Mouse (Mus musculus) kidney, postnatal 25 days (tissue): ENCODE measurements at regions not wholly inside any gene's neighbourhood (a gene's known extent, or its start where the extent isn't known, plus 50 kb on each side); places are given as distances from the start of the nearest gene placed in this dataset.
A peak's percentile ranks its signal among the peaks of the same experiment; 100 is the strongest.

Experiments
- DNase-seq, 2 experiments: peaks; one replicate each; pipeline ENCODE4 v3.0.0; 2021; ENCODE audit warnings: mixed read lengths in 2 of 2

DNA sequence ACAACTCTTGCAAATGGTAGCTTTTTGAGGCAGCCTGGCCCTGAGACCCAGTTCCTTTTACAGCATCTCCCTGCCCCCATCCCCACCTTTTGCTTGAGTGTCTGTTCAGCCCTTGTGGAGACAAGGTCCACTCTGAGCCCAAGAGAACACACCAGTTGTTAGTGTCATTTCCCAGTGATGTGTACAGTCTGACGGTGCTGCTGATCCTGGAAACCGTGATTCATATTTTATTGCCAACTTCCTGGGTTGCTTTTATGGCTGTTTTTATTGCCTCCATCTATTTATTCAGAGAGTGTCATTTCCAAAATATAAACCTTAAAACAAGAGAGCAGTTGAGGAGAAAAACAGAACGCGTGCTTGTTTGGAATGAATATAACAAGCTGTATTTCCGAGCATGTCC is 309.6 kb upstream of the Isl1 start:
- no peak for DNase-seq

DNA sequence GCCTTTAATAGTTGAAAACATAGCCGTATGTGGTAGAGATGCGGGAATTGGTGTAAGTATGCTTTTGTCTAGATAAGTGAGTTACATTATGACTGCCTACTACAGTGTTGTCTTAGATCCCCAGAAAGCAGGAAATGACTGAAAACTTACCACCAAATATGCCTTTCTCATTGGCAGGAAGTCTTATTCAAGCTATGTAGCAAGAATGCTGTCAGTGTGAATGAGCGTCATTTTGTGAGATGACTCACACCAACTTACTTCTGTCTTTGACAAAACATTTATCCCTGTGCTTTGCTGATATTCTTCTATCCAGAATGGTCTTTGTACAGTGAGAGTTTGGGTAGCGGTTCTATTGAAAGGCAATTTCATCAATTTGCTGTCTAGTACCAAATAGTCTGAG is 286.9 kb upstream of the Isl1 start:
- no peak for DNase-seq

DNA sequence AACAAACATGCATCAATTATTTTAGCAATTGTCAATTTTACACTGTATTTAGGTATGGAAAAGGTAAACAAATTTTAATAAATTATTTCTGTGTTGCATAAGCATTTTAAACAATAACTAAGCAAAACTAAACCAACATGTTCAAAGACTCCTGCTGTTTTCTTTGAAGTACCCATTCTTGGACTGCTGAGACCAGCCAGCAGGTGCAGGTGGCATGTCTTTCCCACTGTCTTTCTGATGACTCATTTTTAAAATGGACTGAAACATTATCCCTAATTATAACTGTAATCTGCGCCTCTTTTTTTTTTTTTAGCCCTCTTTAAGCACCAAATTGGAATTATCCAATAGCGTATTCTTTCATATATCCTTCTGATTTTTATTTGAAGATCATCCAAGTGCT is 286.0 kb upstream of the Isl1 start:
- no peak for DNase-seq

DNA sequence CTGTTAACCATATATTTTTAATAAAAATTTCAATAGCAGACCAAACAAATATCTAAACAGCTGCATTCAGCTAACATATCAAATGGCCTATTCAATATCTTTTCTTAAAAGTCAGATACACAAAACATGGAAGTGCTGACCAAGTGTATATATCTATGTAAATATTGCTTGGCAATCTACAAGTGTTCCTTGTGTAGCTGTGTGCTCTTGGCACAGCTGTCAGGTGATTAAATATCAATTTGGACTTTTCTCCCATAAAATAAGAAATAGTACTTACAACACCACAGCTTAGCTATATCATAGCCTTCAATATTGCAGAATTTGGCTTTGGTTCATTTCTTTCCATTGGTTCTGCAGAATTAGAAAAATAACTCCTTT is 266.5 kb upstream of the Isl1 start:
- DNase-seq = no peak

DNA sequence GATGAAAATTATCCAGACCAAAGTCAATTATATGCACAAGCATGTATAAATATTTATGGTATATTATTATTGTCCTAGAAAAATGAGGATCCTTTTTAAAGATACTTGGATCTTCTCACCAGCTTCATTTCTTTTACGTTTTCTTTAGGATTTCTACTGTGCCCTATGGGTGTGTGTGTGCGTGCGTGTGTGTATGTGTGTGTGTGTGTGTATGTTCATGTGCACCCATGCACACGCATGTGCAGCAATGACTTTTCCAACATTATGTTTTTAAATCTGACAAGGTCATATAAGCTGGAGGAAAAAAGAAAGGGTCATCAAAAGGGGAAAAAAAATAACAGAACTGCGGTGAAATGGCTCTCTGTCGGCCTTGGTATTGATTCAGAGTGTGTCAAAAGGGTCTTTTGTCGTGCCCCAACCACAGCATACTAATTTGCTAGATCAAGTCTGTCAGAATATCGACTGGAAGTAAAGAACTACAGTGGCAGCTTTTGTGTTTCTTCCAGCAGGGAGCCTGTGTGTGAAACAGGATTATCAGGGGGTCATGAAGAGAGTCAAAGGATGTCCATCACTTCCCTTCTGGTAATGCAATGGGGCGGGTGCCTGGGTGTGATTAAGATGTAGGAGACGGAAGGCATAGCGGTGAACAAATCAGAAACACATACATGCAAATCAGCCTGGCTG is 265.9 kb upstream of the Isl1 start:
- no peak for DNase-seq

DNA sequence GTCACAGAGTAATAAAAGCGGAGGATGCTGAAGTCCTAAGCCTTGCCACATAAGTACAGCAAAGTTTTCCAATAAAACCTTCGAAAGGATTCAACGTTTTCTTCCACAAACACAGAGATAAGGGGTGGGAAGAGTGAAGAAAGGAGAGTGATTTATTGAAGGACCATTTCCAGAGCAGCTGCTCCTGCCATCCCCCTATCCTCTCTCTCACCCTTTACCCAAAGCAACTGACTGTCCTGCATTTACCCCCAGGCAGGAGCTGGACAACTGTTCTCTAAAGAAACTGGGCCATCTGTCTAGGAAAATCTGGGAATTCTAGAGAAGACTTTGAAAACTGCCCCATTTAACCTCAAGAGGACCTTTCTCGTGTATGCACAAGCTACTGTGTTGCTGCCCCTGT is 245.6 kb upstream of the Isl1 start:
- DNase-seq = no peak

DNA sequence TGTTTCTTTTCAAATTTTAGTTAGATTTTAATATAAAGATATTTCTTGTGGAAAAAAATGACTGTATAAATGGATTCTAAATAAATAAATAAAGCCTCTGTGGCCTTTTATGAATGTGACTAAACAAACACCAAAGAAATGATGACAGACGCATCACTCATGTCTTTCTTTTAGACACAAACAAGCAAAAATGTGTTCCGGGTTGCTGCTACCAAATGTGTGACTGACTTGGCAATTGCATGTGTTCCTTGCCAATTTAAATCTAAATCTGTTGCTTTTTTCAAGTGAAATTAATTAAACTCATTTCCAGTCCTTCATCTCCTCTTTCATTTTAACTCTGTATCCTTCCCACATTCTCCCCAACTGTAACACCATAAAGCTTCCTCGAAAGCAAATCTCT is 225.7 kb upstream of the Isl1 start:
- DNase-seq = no peak

DNA sequence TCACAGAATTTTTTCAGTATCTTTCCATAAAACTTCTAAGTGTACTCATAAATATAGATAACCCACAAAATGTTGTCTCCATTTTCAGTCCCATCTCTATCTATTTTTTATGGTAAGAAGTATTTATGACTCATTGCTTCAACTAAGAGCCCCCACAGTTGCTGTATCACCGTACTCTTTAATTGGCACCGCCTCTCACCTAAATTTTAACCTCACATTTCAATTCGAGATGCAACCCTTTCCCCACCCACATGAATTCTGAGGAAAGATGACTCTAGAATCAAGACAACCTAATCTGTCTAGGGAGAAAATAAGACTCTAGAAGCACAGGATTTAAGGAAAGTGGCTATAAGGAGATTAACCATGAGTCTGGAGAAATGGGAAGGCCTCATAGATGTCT is 223.7 kb upstream of the Isl1 start:
- no peak for DNase-seq

DNA sequence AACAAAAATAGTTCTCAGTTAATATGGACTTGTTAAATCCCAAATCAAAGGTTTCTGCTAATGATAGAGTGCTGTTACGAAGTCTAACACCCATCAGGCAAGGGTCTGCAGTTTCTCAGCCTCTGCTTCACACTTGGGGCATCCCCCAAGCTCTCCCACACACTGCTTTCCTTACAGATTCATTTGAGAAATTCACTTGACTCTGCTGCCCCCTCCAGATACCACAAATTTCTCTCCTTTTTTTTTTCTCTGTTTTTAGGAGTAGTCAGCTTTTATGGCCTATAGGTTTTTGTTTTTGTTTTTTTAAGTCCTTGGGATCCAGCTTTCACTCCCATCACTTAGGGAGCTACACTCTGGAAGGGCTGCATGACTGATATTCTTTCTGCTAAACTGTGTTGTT is 218.8 kb upstream of the Isl1 start:
- DNase-seq = no peak

DNA sequence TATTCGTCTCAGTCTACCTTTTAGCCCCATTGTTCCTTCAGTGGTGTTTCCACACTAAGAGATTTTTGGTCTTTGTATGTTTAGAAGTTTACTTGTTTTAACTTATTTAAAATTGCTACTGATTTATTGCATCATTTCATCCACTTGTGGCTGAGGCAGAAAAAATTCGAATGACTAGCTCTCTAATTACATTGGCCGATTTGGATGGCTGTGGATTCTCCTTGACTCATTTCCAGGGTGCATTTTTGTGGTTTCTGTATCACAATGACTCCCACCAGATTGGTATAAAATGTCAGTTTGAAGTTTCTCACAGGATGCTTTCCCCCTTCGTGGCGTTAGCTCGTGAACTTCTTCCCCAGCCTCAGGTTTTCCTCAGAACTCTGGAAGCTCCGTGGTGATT is 217.5 kb upstream of the Isl1 start:
- no peak for DNase-seq

DNA sequence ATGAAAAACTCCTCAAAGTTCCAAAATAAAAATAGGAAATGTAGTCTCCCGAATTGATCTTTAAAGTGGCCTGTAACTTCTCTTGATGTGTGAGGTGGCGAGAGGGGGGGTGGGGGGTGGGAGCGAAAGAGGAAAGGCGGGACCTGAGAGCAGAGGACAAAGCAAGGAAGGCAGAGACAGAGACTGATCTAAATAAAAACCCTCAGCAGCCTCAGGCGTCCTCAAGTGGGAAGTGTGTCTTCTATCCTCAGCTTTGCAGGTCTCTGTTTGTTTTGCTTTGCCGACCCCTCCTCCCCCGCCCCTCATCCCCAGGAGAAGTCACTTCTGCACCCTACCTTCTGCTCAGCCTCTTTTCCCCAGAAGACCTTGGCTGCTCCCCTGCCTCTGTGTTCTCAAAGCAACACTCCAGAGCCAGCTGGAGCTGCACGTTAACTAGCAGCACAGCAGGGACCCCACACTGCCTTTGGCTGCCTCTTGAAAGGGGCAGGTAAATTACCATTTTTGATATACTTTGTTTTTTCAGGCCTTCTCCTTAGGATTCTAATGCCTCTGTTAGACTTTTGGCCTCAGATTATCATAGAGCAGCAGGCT is 214.3 kb upstream of the Isl1 start:
- no peak for DNase-seq

DNA sequence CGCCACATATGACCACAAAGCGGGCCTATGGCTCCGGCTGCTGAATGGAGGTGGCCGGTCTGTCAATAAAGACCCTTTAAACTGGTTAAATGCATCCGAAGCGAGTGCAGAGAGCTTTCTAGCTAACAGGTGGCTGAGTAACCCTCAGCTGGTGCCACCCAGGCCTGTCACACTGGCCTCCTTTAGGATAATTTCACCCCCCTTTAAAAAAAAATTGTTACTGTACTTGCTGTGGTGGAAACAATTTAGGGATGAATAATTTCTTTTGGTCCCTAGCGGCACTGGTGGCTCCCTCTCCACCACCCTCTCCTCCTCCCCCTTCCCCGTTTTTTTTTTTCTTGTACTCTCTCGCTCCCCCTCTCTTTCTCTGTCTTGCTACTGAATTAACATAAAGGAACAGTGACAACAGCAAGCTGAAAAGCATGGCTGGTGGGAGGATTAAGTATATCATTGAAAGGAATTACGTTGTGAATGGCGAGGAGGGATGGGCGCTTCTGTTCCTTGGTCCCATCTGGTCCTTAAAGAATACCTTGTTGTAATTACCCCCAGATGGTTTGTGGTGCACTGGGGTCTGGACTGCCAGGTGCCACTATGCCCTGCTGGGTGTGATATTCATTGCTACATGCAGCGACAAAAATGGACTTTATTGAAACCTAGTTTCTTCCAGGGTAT is 205.3 kb upstream of the Isl1 start:
- DNase-seq = no peak

DNA sequence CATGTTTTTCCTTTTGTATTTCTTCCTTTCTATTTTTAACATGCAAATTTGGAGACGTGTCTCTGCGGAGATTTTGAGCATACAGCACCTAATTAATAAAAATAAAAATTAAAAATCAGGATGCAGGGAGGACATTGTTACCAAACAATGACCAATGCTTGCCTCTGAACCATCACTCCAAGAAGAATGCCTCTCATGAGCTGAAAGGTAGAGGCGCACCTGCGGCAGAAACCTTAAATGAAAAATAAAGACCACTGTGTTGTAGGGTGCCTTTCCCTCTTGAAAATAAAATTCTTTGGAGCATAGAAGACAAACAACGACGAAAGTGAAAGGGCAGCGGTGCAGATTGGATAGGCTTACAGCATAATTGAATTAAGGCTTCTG is 204.8 kb upstream of the Isl1 start:
- no peak for DNase-seq

DNA sequence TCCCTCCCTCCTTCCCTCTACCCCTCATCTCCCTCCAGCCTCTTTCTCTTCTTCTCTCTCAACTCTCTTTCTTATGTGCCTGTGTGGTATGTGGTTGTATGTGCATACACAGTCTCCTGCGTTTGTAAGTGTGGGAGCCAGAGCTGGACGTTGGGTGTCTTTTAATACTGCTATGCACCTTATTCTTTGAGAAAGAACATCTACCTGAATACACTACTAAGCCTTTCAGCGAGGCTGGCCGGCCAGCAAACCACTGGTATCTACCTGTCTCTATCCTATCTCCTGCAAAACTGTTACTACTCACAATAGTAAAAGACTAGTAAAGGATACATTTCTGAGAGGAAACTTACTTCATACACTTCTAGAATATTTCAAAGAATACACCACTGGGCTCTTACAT is 202.9 kb upstream of the Isl1 start:
- no peak for DNase-seq

DNA sequence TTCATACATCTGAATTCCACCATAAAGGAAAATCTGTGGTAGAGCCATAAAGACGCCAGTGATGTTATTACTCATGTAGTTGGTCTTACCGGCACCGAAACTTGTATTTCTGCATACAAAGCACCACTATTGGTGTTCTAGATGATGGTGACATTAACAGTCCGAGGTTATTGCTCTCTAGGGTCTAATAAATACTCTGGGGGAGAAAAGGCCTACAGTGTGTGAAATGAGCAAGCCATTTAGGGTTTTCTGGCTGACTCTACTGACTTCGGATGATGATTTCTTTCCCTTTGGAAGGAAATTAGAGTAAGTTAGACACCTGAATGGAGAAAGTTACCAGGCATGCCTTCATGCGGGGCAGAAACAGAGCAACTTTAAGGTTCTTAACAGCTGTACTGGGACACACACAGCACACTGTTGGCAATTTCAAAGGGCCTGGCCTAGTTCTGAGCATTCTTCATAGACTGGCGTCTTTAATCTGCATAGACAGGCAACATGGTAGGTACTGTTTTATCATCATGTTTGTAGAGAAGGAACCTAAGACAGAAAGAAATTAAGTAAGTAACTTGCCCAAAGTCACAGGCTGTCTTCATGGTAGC is 198.8 kb upstream of the Isl1 start:
- no peak for DNase-seq

DNA sequence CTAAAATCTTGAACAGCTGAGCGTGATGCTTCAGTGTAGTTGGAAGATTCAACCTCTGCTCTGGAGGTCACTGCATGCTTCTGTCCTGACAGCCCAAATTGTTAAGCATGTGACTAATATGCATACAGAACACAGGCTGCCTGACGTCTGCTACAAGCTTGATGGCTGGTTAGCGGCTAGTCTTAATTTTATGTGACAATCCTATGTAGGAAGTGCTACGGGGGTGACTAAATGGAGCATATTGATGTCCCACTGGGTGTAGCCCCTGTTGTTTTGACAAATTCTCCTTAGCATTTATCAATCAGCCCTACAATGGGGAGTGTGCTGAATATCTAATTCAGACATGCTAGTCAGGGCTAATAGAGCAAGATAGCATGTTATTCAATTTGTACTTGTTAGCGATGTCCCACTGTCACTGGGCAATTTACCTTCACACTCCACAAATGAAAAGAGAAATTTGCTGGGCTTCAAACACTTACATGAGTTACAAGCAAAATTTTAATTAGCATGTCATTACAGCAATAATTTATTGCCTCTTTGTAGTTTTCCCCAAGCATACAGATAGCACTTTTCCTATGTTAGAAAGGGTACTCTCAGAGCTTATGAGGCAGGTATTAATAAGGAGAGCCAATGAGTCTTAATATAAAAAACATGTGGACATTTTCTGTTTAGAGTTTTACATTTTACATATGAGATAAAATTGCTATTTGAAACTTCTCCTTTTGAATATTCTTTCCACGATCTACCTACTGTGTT is 188.3 kb upstream of the Isl1 start:
- no peak for DNase-seq

DNA sequence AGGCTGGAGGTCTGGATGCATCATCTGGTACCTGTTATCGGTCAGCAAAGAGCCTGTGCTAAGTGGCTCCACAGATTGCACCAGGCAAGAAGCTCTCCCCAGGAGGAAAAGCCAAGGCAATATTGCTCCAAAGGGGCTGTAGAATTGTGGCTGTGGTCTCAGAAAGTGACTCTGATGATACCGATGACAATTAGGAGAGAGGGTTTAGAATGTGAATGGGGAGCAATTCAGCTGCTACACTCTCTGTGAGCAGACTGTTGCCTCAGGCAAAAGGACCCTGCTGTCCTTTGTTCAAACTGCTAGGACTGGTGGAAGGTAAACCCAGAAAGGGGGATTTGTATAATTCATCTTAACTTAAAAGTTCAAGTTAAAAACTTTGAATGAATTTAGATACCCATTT is 186.2 kb upstream of the Isl1 start:
- no peak for DNase-seq

DNA sequence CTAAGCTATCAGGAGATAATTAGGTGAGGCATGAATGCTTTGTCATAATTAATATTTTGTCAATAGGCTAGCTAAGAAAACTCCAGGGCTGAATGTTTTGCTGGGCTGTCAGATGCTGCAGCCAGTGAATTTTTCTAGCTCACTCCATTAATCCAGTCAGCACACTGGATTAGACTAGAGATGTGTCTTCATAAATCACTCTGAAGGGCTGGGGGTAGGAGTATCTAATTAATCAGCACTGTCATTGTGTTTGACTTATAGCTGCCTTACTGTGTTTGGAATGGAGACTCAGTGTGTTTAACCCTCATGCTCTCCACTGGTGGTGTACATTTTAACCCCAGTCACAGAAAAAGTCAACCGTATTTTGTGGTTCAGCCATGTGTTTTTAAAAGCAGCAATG is 179.9 kb upstream of the Isl1 start:
- no peak for DNase-seq

DNA sequence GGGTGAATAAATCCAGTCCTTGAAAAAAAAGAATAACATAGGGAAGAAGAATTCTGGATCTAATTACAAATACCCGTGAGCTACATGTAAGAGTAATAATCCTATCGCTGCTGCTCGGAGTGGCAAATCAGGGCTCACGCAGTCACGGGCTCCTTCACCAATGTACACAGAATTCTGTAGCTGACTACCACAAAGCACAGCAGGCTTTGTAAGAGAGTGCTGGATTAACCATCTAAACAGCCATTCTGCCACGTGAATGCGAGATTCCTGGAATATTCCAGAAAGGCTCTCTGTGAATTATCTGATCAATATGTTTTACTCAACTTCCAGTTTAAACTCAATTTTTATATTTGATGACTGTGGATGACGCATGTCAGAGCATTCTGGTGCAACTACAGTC is 165.1 kb upstream of the Isl1 start:
- DNase-seq = no peak

DNA sequence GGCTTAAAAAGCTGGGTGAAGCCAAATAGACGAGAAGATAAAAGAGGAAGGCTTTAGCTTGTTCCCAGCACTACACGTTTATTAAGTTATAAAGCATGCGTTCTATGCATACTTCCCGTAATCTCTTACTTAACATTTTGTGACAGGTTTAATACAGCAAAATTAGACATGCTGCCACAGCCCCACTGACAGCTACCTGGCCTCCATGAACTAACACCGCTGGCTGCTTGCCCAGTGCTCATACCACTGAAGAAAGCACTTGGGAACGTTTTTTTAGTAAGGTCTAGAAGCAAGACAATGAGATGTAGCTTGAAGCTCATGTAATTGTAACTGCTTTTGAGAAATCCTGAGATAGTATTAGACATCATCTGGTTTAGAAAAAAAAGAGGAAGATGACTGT is 152.3 kb upstream of the Isl1 start:
- DNase-seq = peak in 1 of 2 experiments; percentile 2

DNA sequence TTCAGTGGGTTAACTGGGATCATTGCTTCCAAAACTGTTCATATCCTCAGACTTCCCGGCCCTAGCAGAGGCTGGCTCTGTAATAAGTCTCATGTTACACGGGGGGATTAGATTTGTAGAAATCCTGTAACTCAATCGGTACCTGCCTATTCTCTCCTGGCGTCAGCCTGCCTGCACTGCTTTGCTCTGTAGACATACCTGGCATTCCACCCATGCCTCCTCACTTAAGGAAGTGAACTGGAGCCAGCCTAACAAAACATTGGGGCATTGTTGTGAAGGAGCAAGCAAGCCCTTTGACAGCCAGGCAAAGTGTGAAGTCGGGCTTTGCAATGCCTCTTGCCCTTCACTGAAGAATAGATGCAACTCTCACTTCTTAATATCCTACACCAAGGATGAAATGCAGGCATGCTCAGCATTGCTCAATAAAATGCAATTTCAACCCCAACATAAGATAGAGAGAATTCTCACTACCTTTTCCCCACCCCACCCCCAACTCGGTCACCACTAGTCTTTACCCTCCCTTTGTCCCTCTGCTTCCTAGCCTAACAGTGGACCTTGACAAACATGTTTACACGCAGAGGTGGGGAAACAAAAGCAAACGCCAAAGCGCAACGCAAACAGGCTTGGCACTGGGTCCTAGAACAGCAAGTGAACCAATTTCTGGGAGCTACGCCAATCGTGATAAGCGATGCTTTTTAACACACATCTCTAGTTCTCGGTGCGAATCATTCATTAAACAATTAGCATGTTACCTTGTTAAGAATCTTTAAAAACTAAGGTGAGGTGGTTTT is 133.9 kb upstream of the Isl1 start:
- no peak for DNase-seq

DNA sequence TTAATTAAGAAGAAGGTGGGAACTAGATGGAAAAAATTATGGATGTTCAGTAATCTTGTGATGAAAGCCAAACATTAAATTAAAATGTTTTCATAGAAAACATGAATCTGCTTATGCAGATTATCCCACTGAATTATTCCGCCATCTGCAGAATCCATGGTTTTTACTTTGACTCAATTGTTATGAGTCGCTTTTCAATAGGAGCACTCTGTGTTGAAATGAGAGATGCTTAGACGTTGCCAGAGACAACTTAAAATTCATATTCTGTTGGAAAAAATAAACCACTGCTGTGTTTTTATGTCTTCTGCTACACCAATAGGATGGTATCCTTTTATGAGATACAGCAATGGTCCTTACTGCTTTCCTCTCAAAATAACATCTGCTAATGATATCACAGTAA is 108.3 kb upstream of the Isl1 start:
- DNase-seq = no peak

DNA sequence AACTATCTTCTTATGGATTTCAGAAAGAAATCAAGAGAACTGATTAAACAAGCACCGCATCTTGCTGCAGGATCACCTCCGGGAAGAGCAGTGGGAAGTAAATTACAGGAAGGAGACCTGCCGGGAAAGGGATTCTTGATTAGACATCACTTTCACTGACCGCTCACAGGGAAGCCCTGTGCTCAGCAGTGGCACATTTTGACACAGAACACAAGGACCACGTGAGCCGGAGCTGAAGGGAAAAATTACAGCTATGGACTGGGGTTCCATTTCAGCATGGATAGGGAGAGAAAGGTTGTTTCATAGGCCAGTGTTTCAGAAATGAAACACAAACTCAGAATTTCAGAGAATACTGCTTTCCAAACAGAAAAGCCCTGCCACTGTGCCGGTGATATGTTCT is 105.0 kb upstream of the Isl1 start:
- no peak for DNase-seq
